Mouse (Mus musculus) neural tube, postnatal 0 days (tissue): Measurements from ENCODE around the gene Mrgprb8. TPM values are rescaled to one million over a fixed set of nuclear protein-coding genes. Genes with fewer than 3 reads are reported as not detected.

Source experiments
- polyA plus RNA-seq: library from polyadenylated mRNA; unstranded; fragments of >200 nt; fragmentation: Nextera tagmentation; extraction: Ambion mirVana; gene quantifications from 2 replicates; pipeline ENCODE4 v1.2.1, GENCODE M21; 2015

The Mrgprb8 gene
- polyA plus RNA-seq = not detected in 2 replicates

GRCm38 (mm10) chr7:48388226-48388625 is at the start of gene Mrgprb8:
Gene Mrgprb8 (plus strand): TSS chr7:48388526.

Other genes starting within 250 kb of the Mrgprb8 start
- gene Mrgprb5, start 219.5 kb upstream of the Mrgprb8 start, polyA plus RNA-seq = not detected in 2 replicates
- not detected in 2 replicates for gene Mrgprb4, start 189.2 kb upstream of the Mrgprb8 start, polyA plus RNA-seq
- not detected in 2 replicates for gene Mrgprb1, start 67.8 kb downstream of the Mrgprb8 start, polyA plus RNA-seq
- not detected in 2 replicates for gene Mrgprx2, start 110.8 kb downstream of the Mrgprb8 start, polyA plus RNA-seq
- not detected in 2 replicates for gene Mrgprb2, start 169.6 kb downstream of the Mrgprb8 start, polyA plus RNA-seq